Mouse (Mus musculus) hindbrain, embryonic 16.5 days (tissue): ENCODE data around the gene Amn1. TPM values are rescaled to one million over a fixed set of nuclear protein-coding genes. Genes with fewer than 3 reads are reported as not detected.

Experiments
- ATAC-seq: fragments of 200-750 bp; cut with Nextera tagmentation; 2 replicates; pipeline ENCODE4 v1.8.0; 2017; ENCODE audit warnings: moderate TSS enrichment, moderate library complexity
- H3K27ac ChIP-seq: fragments of 300-500 bp; sonication (generic); 2 replicates; pipeline ENCODE4 v1.5.1; 2014; ENCODE audit warnings: low read depth, mild to moderate bottlenecking, control low read depth, low read length, moderate library complexity
- H3K27me3 ChIP-seq: fragments of 300-500 bp; sonication (generic); replicated peaks from 2 replicates; pipeline ENCODE4 v1.6.1; 2014; ENCODE audit warnings: low read length; ENCODE audit not compliant: control insufficient read depth, insufficient read depth
- H3K36me3 ChIP-seq: fragments of 300-500 bp; sonication (generic); 2 replicates; pipeline ENCODE4 v1.6.1; 2014; ENCODE audit warnings: mild to moderate bottlenecking, low read length, moderate library complexity, mixed read lengths; ENCODE audit not compliant: control insufficient read depth, insufficient read depth
- H3K4me1 ChIP-seq: fragments of 300-500 bp; sonication (generic); 2 replicates; pipeline ENCODE4 v1.6.1; 2014; ENCODE audit warnings: low read depth, low read length; ENCODE audit not compliant: control insufficient read depth, insufficient read depth
- H3K4me2 ChIP-seq: fragments of 300-500 bp; sonication (generic); 2 replicates; pipeline ENCODE4 v1.6.1; 2014; ENCODE audit warnings: mild to moderate bottlenecking, low read length, control low read depth, moderate library complexity
- H3K4me3 ChIP-seq: fragments of 300-500 bp; sonication (generic); 2 replicates; pipeline ENCODE4 v1.5.1; 2014; ENCODE audit warnings: mild to moderate bottlenecking, low read length, control low read depth, moderate library complexity
- H3K9ac ChIP-seq: fragments of 300-500 bp; sonication (generic); 2 replicates; pipeline ENCODE4 v1.6.1; 2014; ENCODE audit warnings: low read depth, mild to moderate bottlenecking, control low read depth, low read length, moderate library complexity
- H3K9me3 ChIP-seq: fragments of 300-500 bp; sonication (generic); 2 replicates; pipeline ENCODE4 v1.6.1; 2014; ENCODE audit warnings: mild to moderate bottlenecking, low read length, moderate library complexity; ENCODE audit not compliant: control insufficient read depth
- WGBS: fragments of 180-500 bp; shearing (Covaris S2); extraction: QIAGEN DNeasy Blood & Tissue Kit; methylation state at CpG from one replicate; pipeline ENCODE4 v1.1.7; 2014; 5-methylcytosine and 5-hydroxymethylcytosine counted together
- polyA plus RNA-seq: library from polyadenylated mRNA; unstranded; fragments of >200 nt; fragmentation: Nextera tagmentation; extraction: Ambion mirVana; gene quantifications from 2 replicates; pipeline ENCODE4 v1.2.1, GENCODE M21; 2015

The Amn1 gene
- polyA plus RNA-seq, 1 experiment from 2014 or later: 93.6 TPM

GRCm38 (mm10) chr6:149126675-149127074 is 61.8 kb downstream of the Amn1 start:
- WGBS: 58% methylated on average over 4 of the region's 4 CpGs
- Histone ChIP-seq H3K4me1 (no peaks in the 10 kb centered on the region), H3K9me3 (no peaks in the 10 kb centered on the region), H3K4me3 (no peak overlapping the region), H3K27me3 (no peaks in the 10 kb centered on the region), H3K4me2 (no peak overlapping the region), H3K36me3 (no peaks in the 10 kb centered on the region), H3K27ac (no peak overlapping the region), H3K9ac (no peak overlapping the region)
- no peak for ATAC-seq

DNA sequence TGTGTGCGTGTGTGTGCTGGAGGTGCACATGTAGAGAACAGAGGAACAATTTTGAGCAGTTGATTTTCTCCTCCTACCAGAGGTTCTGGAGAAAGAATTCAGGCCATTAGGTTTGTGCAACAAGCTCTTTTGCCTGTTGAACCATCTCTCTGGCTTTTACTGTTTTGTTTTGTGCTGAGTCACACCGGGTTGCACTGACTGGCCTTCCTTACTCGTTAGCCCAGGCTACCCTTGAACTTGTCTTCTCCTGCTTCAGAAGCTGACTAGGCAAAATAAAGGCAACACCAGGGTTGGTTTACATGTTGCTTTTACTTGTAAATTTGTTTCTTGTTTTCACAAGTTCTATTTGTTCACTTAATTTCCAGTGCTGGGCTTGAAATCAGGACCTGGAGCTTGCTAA is 65.5 kb downstream of the Amn1 start:
- no peak overlapping the region for H3K4me3 ChIP-seq
- H3K9ac ChIP-seq: no peak overlapping the region
- 91% methylated on average over 3 of the region's 3 CpGs for WGBS
- H3K9me3 ChIP-seq: no peaks in the 10 kb centered on the region
- ATAC-seq: no peak
- H3K4me1 ChIP-seq: no peaks in the 10 kb centered on the region
- H3K27me3 ChIP-seq: no peaks in the 10 kb centered on the region
- no peak overlapping the region for H3K4me2 ChIP-seq
- H3K27ac ChIP-seq: no peak overlapping the region
- H3K36me3 ChIP-seq: no peaks in the 10 kb centered on the region

DNA sequence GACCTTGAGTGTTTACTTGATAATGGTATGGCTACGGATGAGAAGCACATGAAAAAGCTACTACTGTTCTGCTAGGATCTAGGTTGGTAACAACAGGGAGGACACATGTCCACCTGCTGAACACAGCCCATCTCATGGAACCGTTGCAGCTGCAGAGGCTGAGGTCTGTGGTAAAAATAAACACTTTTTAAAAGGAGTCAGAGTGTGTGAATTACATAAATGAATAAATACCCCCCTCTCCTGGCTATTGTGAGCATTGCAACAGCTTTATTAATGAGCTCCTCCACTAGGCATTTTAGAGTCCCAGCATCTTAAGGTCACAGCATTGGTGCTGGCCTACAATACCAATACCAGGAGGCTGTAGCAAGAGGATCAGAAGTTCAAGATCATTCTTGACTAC is 68.7 kb downstream of the Amn1 start:
- no peak overlapping the region for H3K9ac ChIP-seq
- no peak overlapping the region for H3K4me2 ChIP-seq
- WGBS: 43% methylated on average over 2 of the region's 2 CpGs
- H3K27ac ChIP-seq: no peak overlapping the region
- no peaks in the 10 kb centered on the region for H3K27me3 ChIP-seq
- H3K4me3 ChIP-seq: no peak overlapping the region
- ATAC-seq: peak; percentile 69
- H3K36me3 ChIP-seq: no peaks in the 10 kb centered on the region
- no peaks in the 10 kb centered on the region for H3K9me3 ChIP-seq
- H3K4me1 ChIP-seq: no peaks in the 10 kb centered on the region

DNA sequence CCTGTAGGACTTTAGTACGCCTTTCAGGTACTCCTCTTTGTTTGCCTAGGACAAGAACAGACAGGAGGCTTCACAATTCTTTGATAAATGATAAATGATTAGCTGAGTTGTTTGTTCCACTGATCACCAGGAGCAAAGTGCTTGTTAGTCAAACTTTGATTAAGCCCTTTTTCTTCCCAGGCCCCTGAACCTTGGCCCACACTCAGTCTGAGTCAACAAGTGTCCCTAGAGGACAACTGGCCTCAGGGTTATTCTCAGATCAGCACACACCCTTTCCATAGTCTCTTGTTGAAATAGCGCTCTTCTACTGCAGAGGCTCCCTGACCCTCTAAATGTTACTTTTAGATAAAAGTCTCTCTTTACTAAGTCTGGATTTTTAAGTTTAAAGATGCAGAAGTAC is 69.6 kb downstream of the Amn1 start:
- no peak overlapping the region for H3K4me2 ChIP-seq
- H3K36me3 ChIP-seq: no peaks in the 10 kb centered on the region
- H3K4me3 ChIP-seq: no peak overlapping the region
- H3K9me3 ChIP-seq: no peaks in the 10 kb centered on the region
- no peak overlapping the region for H3K27ac ChIP-seq
- no peak overlapping the region for H3K9ac ChIP-seq
- WGBS: 70% methylated on average over 2 of the region's 2 CpGs
- no peak for ATAC-seq
- H3K27me3 ChIP-seq: no peaks in the 10 kb centered on the region
- H3K4me1 ChIP-seq: no peaks in the 10 kb centered on the region

DNA sequence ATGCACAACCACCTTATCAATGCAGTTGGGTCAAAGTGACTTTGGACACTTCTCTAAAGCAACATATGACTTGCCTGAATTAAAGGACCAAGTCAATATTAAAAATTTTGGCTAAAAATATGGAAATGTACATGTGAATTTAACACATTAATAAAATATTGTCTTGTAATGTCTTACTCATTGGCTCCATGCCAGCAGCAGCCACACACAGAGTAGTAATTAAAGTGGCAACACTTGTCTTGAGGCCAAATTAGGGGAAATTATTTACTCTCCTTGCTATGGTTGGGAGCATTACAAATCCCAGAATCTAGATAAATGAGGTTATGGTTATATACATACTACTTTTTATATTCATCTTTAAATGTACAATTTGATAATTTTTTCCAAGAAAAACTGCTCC is 71.5 kb downstream of the Amn1 start:
- no peaks in the 10 kb centered on the region for H3K36me3 ChIP-seq
- H3K9me3 ChIP-seq: no peaks in the 10 kb centered on the region
- H3K27ac ChIP-seq: no peak overlapping the region
- ATAC-seq: no peak
- H3K4me3 ChIP-seq: no peak overlapping the region
- H3K27me3 ChIP-seq: no peaks in the 10 kb centered on the region
- no peak overlapping the region for H3K4me2 ChIP-seq
- H3K4me1 ChIP-seq: no peaks in the 10 kb centered on the region
- no peak overlapping the region for H3K9ac ChIP-seq

DNA sequence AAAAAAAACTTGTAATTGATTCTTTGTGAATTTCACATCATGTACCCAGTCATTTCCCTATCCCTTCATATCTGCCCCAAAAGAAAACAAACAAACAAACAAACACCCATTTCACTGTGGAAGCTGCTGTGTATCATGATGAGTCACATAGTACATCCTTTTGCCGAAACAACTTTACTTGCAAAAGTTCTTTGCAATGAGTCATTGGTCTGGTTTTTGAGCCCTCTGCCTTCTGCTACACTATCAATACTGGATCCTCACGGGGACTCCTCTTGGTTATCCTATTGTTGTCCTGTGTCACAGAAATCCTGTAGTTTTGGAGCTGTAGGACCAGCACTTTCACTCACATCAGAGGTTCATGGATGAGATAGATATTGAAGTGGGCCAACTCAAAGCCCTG is 79.6 kb downstream of the Amn1 start:
- 81% methylated on average over 2 of the region's 2 CpGs for WGBS
- Histone ChIP-seq H3K9me3 (no peaks in the 10 kb centered on the region), H3K9ac (no peak overlapping the region), H3K27ac (no peak overlapping the region), H3K27me3 (no peaks in the 10 kb centered on the region), H3K36me3 (no peaks in the 10 kb centered on the region), H3K4me3 (no peak overlapping the region), H3K4me1 (no peaks in the 10 kb centered on the region), H3K4me2 (no peak overlapping the region)
- no peak for ATAC-seq

- Histone ChIP-seq H3K4me3 (no peak overlapping the region), H3K4me2 (no peak overlapping the region), H3K27ac (no peak overlapping the region), H3K36me3 (no peaks in the 10 kb centered on the region), H3K9ac (no peak overlapping the region), H3K4me1 (no peaks in the 10 kb centered on the region), H3K27me3 (no peaks in the 10 kb centered on the region), H3K9me3 (no peaks in the 10 kb centered on the region)
- ATAC-seq: no peak
- 73% methylated on average over 3 of the region's 3 CpGs for WGBS
These were observed 80.9 kb downstream of the Amn1 start for GRCm38 (mm10) chr6:149107615-149108014.

Other genes starting within 250 kb of the Amn1 start
- 31.2 and 38.7 TPM in 2 replicates for gene Sinhcaf, start 242.2 kb downstream of the Amn1 start, polyA plus RNA-seq
- gene Dennd5b, start 87.0 kb downstream of the Amn1 start, polyA plus RNA-seq: 10.9 and 11.0 TPM in 2 replicates
- gene Gm10203, start 58.5 kb downstream of the Amn1 start, polyA plus RNA-seq: not detected in 2 replicates
- 7.6 and 8.0 TPM in 2 replicates for gene Etfbkmt, start 48.9 kb downstream of the Amn1 start, polyA plus RNA-seq
- 21.4 and 23.0 TPM in 2 replicates for gene Resf1, start 120.7 kb upstream of the Amn1 start, polyA plus RNA-seq
- 44.2 and 45.3 TPM in 2 replicates for gene Bicd1, start 220.2 kb upstream of the Amn1 start, polyA plus RNA-seq